ENCODE assay signal across 26 mouse cellular contexts in the genomic region with DNA sequence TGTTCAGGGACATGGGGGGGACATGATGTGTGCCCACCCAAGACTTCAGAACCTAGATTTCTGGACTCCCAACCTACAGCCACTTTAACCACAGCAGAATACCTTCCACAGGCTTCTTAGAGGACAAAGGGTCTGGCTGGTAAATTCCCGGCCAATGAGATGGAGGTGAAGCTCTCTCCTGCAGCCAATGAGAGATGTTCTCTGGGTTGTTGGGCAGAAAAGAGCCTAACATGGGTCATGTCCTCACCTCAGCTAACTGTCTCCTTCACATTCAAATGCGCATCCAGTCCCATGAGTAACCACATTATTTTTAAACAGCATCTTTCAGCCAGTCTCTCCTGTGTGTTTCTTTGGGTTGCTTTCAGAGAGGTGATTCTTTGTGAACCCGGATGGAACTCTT. TPM values are rescaled to one million over a fixed set of nuclear protein-coding genes. Genes with fewer than 3 reads are reported as not detected.
DNase-seq lines count a peak whose midpoint lies in the region; ATAC-seq and TF ChIP-seq lines count a peak whose summit lies in the region.
"Had no signal": no experiment of that assay in that cellular context is flagged by ENCODE, and none has a peak within 500 bp of the region (broad histone marks: within the 10 kb centered on the region; RNA-seq: fewer than 3 reads in every experiment).

No protein-coding gene starts in this region.

- H3K4me1 ChIP-seq in heart, adult 2 months (ENCODE audit: control insufficient read depth, insufficient read depth, low read length): peaks cover 2% of the 10 kb centered on the region; the same call in 1 of the 2 replicates
- H3K4me1 ChIP-seq in heart, embryonic 15.5 days (replicated peaks): peaks cover 44% of the 10 kb centered on the region

- TF ChIP-seq POLR2A in heart, adult 2 months (IDR thresholded peaks at IDR 0.05; ENCODE audit: insufficient read depth, low read depth, low read length): no peak

- peak; percentile 25; the same call in 1 of the 2 replicates for ATAC-seq in heart, embryonic 15.5 days (replicated peaks; ENCODE audit: insufficient number of reproducible peaks, insufficient read depth, low FRiP score, low read depth)
- ATAC-seq in monocyte, adult 5-6 weeks (replicated peaks; ENCODE audit: insufficient number of reproducible peaks, low FRiP score, low TSS enrichment, poor library complexity, severe bottlenecking): no peak
- ATAC-seq: forebrain, embryonic 16.5 days had no signal

- no peak overlapping the region for H3K4me2 ChIP-seq in heart, embryonic 15.5 days
- H3K4me2 ChIP-seq: embryonic facial prominence, embryonic 15.5 days; hindbrain, embryonic 15.5 days; liver, embryonic 13.5 days; lung, embryonic 14.5 days; neural tube, embryonic 15.5 days; stomach, embryonic 15.5 days had no signal

- H3K9me3 ChIP-seq in heart, embryonic 15.5 days (replicated peaks): no peaks in the 10 kb centered on the region
- H3K9me3 ChIP-seq: embryonic facial prominence, embryonic 15.5 days; hindbrain, embryonic 15.5 days; liver, embryonic 13.5 days; megakaryocyte, embryonic 14.5 days; neural tube, embryonic 15.5 days; stomach, embryonic 15.5 days had no signal

- TF ChIP-seq CTCF in heart, adult 2 months (IDR thresholded peaks at IDR 0.05): no peak

- no peak for DNase-seq in heart, adult 2 months
- no peak for DNase-seq in heart, postnatal 25 days (ENCODE audit: low spot score)
- peak; percentile 24 for DNase-seq in retina, embryonic 14.5 days (ENCODE audit: low spot score)
- DNase-seq in retina, postnatal 1 day: no peak
- no peak for DNase-seq in T-cell, adult 2 months (ENCODE audit: low spot score)
- DNase-seq: adrenal gland, postnatal 36 days; cerebellum, adult 11 months; cerebellum, adult 9-11 months; gastrocnemius, postnatal 14 days; kidney, adult 2 months; layer of hippocampus, adult 9-11 months; liver, embryonic 13.5 days; lung, embryonic 14.5 days; lung, postnatal 36 days; right cerebral cortex, postnatal 14 days; thymus, postnatal 25 days had no signal

- intact Hi-C loops in heart, adult 2 months (cut with DNase I): loop anchor here (10.0 kb wide), 1 partner anchor 83 kb away; no protein-coding TSS in a partner anchor
- intact Hi-C loops in heart, postnatal 25 days (cut with DNase I): no loop called here

- TF ChIP-seq EP300 in heart, adult 2 months (IDR thresholded peaks at IDR 0.05; ENCODE audit: insufficient read depth, low read depth, low read length): no peak

- peak overlapping the region; percentile 86 for H3K27ac ChIP-seq in heart, adult 2 months
- peak overlapping the region; percentile 83 for H3K27ac ChIP-seq in heart, embryonic 15.5 days
- H3K27ac ChIP-seq: embryonic facial prominence, embryonic 15.5 days; hindbrain, embryonic 15.5 days; kidney, postnatal 0 days; liver, embryonic 13.5 days; neural tube, embryonic 15.5 days; stomach, embryonic 15.5 days had no signal

- no peak overlapping the region for H3K9ac ChIP-seq in heart, adult 2 months (ENCODE audit: low read depth, low read length)
- H3K9ac ChIP-seq in heart, embryonic 15.5 days: peak overlapping the region; percentile 24; the same call in 1 of the 2 replicates
- H3K9ac ChIP-seq: embryonic facial prominence, embryonic 15.5 days; hindbrain, embryonic 15.5 days; liver, embryonic 13.5 days; lung, embryonic 14.5 days; neural tube, embryonic 15.5 days; stomach, embryonic 15.5 days had no signal

- H3K36me3 ChIP-seq in heart, adult 2 months (ENCODE audit: control insufficient read depth, insufficient read depth, low read length): no peaks in the 10 kb centered on the region
- no peaks in the 10 kb centered on the region for H3K36me3 ChIP-seq in heart, embryonic 15.5 days
- H3K36me3 ChIP-seq: embryonic facial prominence, embryonic 15.5 days; hindbrain, embryonic 15.5 days; liver, embryonic 13.5 days; neural tube, embryonic 15.5 days; stomach, embryonic 15.5 days had no signal

- no peaks in the 10 kb centered on the region for H3K79me2 ChIP-seq in heart, adult 2 months (replicated peaks; ENCODE audit: control insufficient read depth, insufficient read depth, low read length)

- 39% methylated on average over 3 of the region's 3 CpGs for WGBS in heart, adult 2 months
- 48% methylated on average over 3 of the region's 3 CpGs for WGBS in heart, embryonic 15.5 days

- no peak overlapping the region for H3K4me3 ChIP-seq in heart, adult 2 months
- no peak overlapping the region for H3K4me3 ChIP-seq in heart, embryonic 15.5 days
- H3K4me3 ChIP-seq: embryonic facial prominence, embryonic 15.5 days; hindbrain, embryonic 15.5 days; liver, embryonic 13.5 days; megakaryocyte, embryonic 14.5 days; neural tube, embryonic 15.5 days; stomach, embryonic 15.5 days had no signal

- no peaks in the 10 kb centered on the region; the same call in 1 of the 2 replicates for H3K27me3 ChIP-seq in heart, adult 2 months (ENCODE audit: control insufficient read depth, insufficient read depth, low read length)
- H3K27me3 ChIP-seq in heart, embryonic 15.5 days: peaks cover 3% of the 10 kb centered on the region; the same call in 1 of the 2 replicates

RNA-seq across cellular contexts. Expression of a gene that starts 5.7 kb away (rescaled TPM):
- 100 to 1,000 TPM; 194 to 231 TPM for total RNA-seq in heart, adult 2 months (2021)
- 143 and 161 TPM in 2 replicates for polyA plus RNA-seq in heart, adult 2 months (2012; rRNA removed)
- 100 to 1,000 TPM; 203 to 227 TPM for total RNA-seq in heart, postnatal 25 days (2021)
- 39.9 and 44.4 TPM in 2 replicates for polyA plus RNA-seq in heart, embryonic 15.5 days (2015; fragmentation: Nextera tagmentation; extraction: Ambion mirVana)
- not detected in 3 replicates for total RNA-seq in monocyte, adult 5-6 weeks (2017)
- total RNA-seq: hematopoietic stem cell, adult 5-6 weeks had no signal

Comparison
In these comparisons a context has a peak if more than half of its experiments do, and no peak if none do; other contexts are left out.
1. RNA of a gene that starts 5.7 kb away (total RNA-seq): 194 to 231 TPM in heart, adult 2 months and 203 to 227 TPM in heart, postnatal 25 days; not detected in monocyte, adult 5-6 weeks; every median in the first group is over 100 times any median in the second.